Mouse (Mus musculus): ENCODE data around the gene Gigyf2. TPM values are rescaled to one million over a fixed set of nuclear protein-coding genes. Genes with fewer than 3 reads are reported as not detected.
"Not testable (repeated sequence)": the region's sequence is repeated elsewhere in the genome, so short reads cannot be mapped to it uniquely, and the experiment has no call there.

Gene Gigyf2
- polyA plus RNA-seq, 1 experiment from 2014 or later, result 26.9 TPM

DNA sequence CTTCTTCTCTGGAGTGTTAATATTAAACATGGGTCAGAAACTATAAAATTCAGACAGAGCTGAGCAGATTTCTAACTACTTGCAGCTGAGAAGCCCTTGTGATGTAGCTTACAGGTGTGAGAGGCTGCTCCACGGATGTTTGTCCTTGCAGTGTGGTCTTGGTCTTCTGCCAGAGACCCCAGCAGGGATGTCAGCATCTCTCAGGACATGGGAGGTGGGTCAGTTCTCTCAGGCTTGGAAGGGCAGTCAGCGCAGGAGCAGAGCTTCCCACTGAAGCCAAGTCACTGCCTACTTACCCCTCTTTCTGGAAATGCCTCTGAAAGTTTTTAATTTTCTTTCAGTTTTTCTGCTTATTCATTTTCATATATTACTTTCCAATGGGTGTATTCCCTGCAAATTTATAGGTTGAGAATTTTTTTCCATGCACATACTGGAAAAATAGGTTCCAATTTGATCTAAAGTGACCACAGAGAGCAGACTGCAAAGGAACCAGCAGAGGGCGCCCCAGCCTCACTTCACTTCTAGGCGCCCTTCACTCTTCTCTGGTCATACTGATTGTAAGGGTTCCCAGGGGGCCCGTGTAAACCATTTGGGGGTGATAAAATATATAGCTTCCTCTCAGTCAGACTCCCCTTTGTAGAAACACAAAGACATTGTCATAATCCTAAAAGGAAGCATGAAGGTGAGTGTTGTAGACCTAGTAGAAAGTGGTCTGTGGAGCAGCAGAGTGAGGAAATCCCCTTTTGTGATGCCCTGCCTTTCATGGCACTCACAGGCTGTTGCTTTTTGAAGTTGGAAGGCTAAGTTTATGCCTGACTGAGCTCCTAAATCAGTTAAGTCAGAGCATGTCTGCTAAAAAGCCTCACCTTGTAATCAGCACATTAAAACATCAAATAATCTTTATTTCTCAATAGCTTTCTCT lies 120.6 kb downstream of the Gigyf2 start:
- no peak overlapping the region for H3K27ac ChIP-seq (ENCODE audit: low read depth, low read length)
- no peak overlapping the region for H3K9ac ChIP-seq (ENCODE audit: low read depth, low read length)
- H3K4me2 ChIP-seq, result no peak overlapping the region
- WGBS (ENCODE audit: insufficient replicate concordance), result 41% methylated on average over 5 of the region's 5 CpGs
- no peak overlapping the region for H3K4me3 ChIP-seq (ENCODE audit: low read depth, low read length)
- no peaks in the 10 kb centered on the region for H3K27me3 ChIP-seq (ENCODE audit: control insufficient read depth, insufficient read depth, low read length)
- H3K36me3 ChIP-seq (ENCODE audit: control insufficient read depth, insufficient read depth, low read length), result peaks cover 12% of the 10 kb centered on the region; the same call in 1 of the 2 replicates
- no peaks in the 10 kb centered on the region for H3K9me3 ChIP-seq (replicated peaks; ENCODE audit: control insufficient read depth, low read length)
- no peak for ATAC-seq (replicated peaks; ENCODE audit: insufficient number of reproducible peaks, low FRiP score, low TSS enrichment)
- no peaks in the 10 kb centered on the region for H3K4me1 ChIP-seq (ENCODE audit: control insufficient read depth, insufficient read depth, low read length)

DNA sequence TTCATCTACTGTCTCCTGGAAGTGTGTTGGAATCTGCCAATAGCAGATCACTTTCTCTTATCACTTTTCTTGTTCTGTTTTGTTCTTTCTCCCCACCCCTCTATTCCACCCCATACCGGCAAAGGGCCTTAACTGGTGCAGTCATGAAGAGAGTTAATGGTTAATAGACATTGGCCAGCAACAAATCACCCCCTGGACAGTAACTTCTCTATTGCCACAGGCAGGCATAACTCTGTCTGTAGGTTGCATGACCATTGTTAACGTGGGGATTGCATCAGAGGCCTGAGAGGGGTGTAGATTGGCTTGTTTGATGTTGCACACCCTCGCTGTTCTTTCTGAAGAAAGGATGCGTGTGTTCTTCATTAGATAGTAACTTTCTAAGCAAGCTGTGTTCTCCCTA lies 122.6 kb downstream of the Gigyf2 start:
- no peak overlapping the region for H3K9ac ChIP-seq (ENCODE audit: low read depth, low read length)
- no peak overlapping the region for H3K4me2 ChIP-seq
- no peak for ATAC-seq (replicated peaks; ENCODE audit: insufficient number of reproducible peaks, low FRiP score, low TSS enrichment)
- no peaks in the 10 kb centered on the region for H3K4me1 ChIP-seq (ENCODE audit: control insufficient read depth, insufficient read depth, low read length)
- H3K27ac ChIP-seq (ENCODE audit: low read depth, low read length), result no peak overlapping the region
- H3K9me3 ChIP-seq (replicated peaks; ENCODE audit: control insufficient read depth, low read length), result no peaks in the 10 kb centered on the region
- whole genome bisulfite sequencing (ENCODE audit: insufficient replicate concordance), result 83% methylated on average over 4 of the region's 4 CpGs
- peaks cover 12% of the 10 kb centered on the region; the same call in 1 of the 2 replicates for H3K36me3 ChIP-seq (ENCODE audit: control insufficient read depth, insufficient read depth, low read length)
- H3K27me3 ChIP-seq (ENCODE audit: control insufficient read depth, insufficient read depth, low read length), result no peaks in the 10 kb centered on the region
- no peak overlapping the region for H3K4me3 ChIP-seq (ENCODE audit: low read depth, low read length)

- peaks cover 4% of the 10 kb centered on the region; the same call in 1 of the 2 replicates for H3K9me3 ChIP-seq (replicated peaks; ENCODE audit: control insufficient read depth, low read length)
- H3K4me2 ChIP-seq, result no peak overlapping the region
- no peak for ATAC-seq (replicated peaks; ENCODE audit: insufficient number of reproducible peaks, low FRiP score, low TSS enrichment)
- H3K4me1 ChIP-seq (ENCODE audit: control insufficient read depth, insufficient read depth, low read length), result no peaks in the 10 kb centered on the region
- 88% methylated on average over 1 of the region's 1 CpGs for WGBS (ENCODE audit: insufficient replicate concordance)
- no peak overlapping the region for H3K9ac ChIP-seq (ENCODE audit: low read depth, low read length)
- H3K36me3 ChIP-seq (ENCODE audit: control insufficient read depth, insufficient read depth, low read length), result no peaks in the 10 kb centered on the region
- H3K4me3 ChIP-seq (ENCODE audit: low read depth, low read length), result no peak overlapping the region
- no peaks in the 10 kb centered on the region for H3K27me3 ChIP-seq (ENCODE audit: control insufficient read depth, insufficient read depth, low read length)
- no peak overlapping the region for H3K27ac ChIP-seq (ENCODE audit: low read depth, low read length)
Observed at GRCm38 (mm10) chr1:87456425-87456824, 129.6 kb downstream of the Gigyf2 start.

DNA sequence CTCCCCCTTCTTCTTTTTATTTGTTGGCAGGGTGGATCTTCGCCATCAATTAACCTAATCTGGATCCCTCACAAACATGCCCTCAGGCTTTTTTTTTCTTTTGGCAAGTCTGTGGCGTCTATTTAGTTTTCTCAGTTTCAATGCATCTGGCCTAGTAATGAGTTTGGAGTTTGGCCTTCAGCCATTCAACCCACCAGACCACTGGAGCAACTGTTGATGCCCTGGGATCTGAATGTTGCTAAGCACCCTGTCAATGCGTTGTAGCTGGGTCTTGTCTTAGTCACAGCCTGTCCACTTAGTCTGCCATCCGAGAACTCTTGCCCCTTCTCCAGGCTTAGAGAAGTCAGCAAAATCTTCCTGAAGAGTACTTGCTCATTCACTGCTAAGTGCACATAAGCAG lies 131.2 kb downstream of the Gigyf2 start:
- Histone ChIP-seq H3K9ac (ENCODE audit: low read depth, low read length) (no peak overlapping the region), H3K36me3 (ENCODE audit: control insufficient read depth, insufficient read depth, low read length) (no peaks in the 10 kb centered on the region), H3K4me2 (no peak overlapping the region), H3K9me3 (replicated peaks; ENCODE audit: control insufficient read depth, low read length) (peaks cover 4% of the 10 kb centered on the region; the same call in 1 of the 2 replicates), H3K4me1 (ENCODE audit: control insufficient read depth, insufficient read depth, low read length) (no peaks in the 10 kb centered on the region), H3K4me3 (ENCODE audit: low read depth, low read length) (no peak overlapping the region), H3K27me3 (ENCODE audit: control insufficient read depth, insufficient read depth, low read length) (no peaks in the 10 kb centered on the region), H3K27ac (ENCODE audit: low read depth, low read length) (no peak overlapping the region)
- WGBS (ENCODE audit: insufficient replicate concordance), result 85% methylated on average over 4 of the region's 4 CpGs
- no peak for ATAC-seq (replicated peaks; ENCODE audit: insufficient number of reproducible peaks, low FRiP score, low TSS enrichment)

DNA sequence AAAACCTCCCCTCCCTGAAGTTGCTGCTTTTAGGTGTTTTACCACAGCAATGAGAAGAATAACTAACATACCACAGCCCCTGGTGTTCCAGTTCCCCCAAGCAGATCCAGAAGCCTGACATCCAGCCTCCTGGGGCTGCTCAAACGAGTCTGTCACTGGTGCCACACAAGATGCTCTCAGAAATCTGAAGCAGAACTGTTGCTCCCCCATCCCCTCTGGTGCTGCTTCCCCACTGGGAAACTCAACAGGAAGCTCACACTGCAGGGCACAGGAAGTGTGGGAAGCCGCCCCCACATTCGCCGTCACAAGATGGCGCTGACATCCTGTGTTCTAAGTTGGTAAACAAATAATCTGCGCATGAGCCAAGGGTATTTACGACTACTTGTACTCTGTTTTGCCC lies 133.1 kb downstream of the Gigyf2 start:
- ATAC-seq (replicated peaks; ENCODE audit: insufficient number of reproducible peaks, low FRiP score, low TSS enrichment); H3K9me3 ChIP-seq (replicated peaks; ENCODE audit: control insufficient read depth, low read length); H3K27me3 ChIP-seq (ENCODE audit: control insufficient read depth, insufficient read depth, low read length); H3K9ac ChIP-seq (ENCODE audit: low read depth, low read length); H3K4me1 ChIP-seq (ENCODE audit: control insufficient read depth, insufficient read depth, low read length); H3K27ac ChIP-seq (ENCODE audit: low read depth, low read length); H3K36me3 ChIP-seq (ENCODE audit: control insufficient read depth, insufficient read depth, low read length); H3K4me2 ChIP-seq; H3K4me3 ChIP-seq (ENCODE audit: low read depth, low read length): not testable (repeated sequence)
- 86% methylated on average over 5 of the region's 7 CpGs for whole genome bisulfite sequencing (ENCODE audit: insufficient replicate concordance)

DNA sequence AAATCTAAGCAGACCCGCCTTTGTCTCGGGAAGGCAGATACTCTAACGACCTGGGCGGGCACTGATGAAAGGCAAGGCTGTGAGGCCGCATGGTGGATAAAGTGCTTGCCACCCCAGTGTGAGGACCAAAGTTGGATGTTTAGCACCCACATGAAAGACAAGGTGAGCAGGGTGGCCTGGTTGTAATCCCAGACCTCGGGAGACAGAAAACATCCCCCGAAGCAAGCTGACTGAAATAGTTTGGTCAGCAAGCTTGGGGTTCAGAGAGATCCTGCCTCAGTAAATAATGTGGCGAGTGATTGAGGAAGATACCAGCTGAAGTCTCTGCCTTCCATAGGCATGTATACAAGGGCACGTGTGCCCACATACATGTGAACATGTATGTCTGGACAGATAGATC lies 140.7 kb downstream of the Gigyf2 start:
- no peak overlapping the region for H3K27ac ChIP-seq (ENCODE audit: low read depth, low read length)
- H3K27me3 ChIP-seq (ENCODE audit: control insufficient read depth, insufficient read depth, low read length), result 0 out of 2 replicates have a peak, but pooled peaks cover 2% of the 10 kb centered on the region
- 75% methylated on average over 9 of the region's 9 CpGs for WGBS (ENCODE audit: insufficient replicate concordance)
- no peaks in the 10 kb centered on the region for H3K36me3 ChIP-seq (ENCODE audit: control insufficient read depth, insufficient read depth, low read length)
- no peak overlapping the region for H3K4me2 ChIP-seq
- no peaks in the 10 kb centered on the region for H3K4me1 ChIP-seq (ENCODE audit: control insufficient read depth, insufficient read depth, low read length)
- H3K9me3 ChIP-seq (replicated peaks; ENCODE audit: control insufficient read depth, low read length), result no peaks in the 10 kb centered on the region
- ATAC-seq (replicated peaks; ENCODE audit: insufficient number of reproducible peaks, low FRiP score, low TSS enrichment), result no peak
- H3K4me3 ChIP-seq (ENCODE audit: low read depth, low read length), result no peak overlapping the region
- no peak overlapping the region for H3K9ac ChIP-seq (ENCODE audit: low read depth, low read length)

DNA sequence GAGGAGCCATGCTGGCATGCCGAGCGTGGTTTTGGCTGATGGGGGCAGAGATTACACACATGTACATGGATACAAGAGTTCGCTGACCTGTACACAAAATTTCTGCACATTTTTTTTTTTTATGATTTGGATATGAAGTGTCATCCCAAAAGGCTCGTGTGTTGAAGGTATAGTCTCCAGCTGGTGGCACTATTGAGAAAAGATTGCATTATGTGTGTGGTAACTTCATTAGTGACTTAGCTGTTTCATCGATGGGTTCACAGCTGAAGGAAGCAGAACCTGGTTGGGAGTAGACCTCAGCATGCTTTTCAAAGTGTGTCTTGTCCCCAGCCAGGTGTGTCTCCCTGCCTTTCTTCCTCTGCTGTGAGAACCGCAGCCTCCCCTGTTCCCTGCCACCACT lies 141.5 kb downstream of the Gigyf2 start:
- 0 out of 2 replicates have a peak, but pooled peaks cover 2% of the 10 kb centered on the region for H3K27me3 ChIP-seq (ENCODE audit: control insufficient read depth, insufficient read depth, low read length)
- H3K9me3 ChIP-seq (replicated peaks; ENCODE audit: control insufficient read depth, low read length), result no peaks in the 10 kb centered on the region
- no peaks in the 10 kb centered on the region for H3K4me1 ChIP-seq (ENCODE audit: control insufficient read depth, insufficient read depth, low read length)
- H3K9ac ChIP-seq (ENCODE audit: low read depth, low read length), result no peak overlapping the region
- H3K27ac ChIP-seq (ENCODE audit: low read depth, low read length), result no peak overlapping the region
- 74% methylated on average over 6 of the region's 6 CpGs for WGBS (ENCODE audit: insufficient replicate concordance)
- no peak overlapping the region for H3K4me3 ChIP-seq (ENCODE audit: low read depth, low read length)
- ATAC-seq (replicated peaks; ENCODE audit: insufficient number of reproducible peaks, low FRiP score, low TSS enrichment), result no peak
- no peaks in the 10 kb centered on the region for H3K36me3 ChIP-seq (ENCODE audit: control insufficient read depth, insufficient read depth, low read length)
- H3K4me2 ChIP-seq, result no peak overlapping the region

DNA sequence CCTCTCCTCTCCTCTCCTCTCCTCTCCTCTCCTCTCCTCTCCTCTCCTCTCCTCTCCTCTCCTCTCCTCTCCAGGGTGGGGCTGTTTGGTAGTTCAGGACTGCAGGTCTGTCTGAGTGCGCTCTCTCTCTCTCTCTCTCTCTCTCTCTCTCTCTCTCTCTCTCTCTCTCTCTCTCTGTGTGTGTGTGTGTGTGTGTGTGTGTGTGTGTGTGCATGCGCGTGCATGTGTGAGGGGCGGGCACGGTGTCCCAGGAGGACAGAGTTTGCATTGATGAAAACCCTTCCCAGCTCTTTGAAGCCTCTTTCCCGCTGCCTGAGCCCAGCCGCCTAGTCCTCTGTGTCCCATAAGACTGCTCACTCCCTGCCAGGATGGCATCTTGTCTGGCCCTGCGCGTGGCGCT lies 143.2 kb downstream of the Gigyf2 start, which contains the start of gene Snorc:
Snorc (plus strand) TSS at position 301 of the 400 bp plus-strand sequence.
- WGBS (ENCODE audit: insufficient replicate concordance), result 44% methylated on average over 9 of the region's 10 CpGs
- H3K4me3 ChIP-seq (ENCODE audit: low read depth, low read length), result not testable (repeated sequence)

DNA sequence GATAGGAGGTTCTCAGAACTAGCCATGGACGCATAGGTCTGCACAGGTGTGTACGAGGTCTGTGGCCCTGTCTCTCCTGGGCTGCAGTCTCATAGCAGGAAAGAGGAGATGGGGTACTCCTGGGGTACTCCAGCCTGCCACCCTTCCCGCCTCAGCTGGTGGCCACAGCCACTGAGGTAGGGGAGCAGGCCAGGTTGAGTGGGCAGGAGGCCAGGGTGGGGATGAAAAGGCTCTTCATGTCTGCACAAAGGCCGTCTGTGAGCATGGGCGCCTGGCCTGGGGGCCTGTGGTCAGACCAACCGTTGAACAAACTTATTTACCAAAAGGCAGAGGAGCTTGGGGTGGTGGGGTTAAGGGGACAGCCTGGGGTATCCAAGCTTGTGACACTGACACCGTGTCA lies 145.1 kb downstream of the Gigyf2 start:
- Histone ChIP-seq H3K9me3 (replicated peaks; ENCODE audit: control insufficient read depth, low read length) (no peaks in the 10 kb centered on the region), H3K9ac (ENCODE audit: low read depth, low read length) (no peak overlapping the region), H3K4me3 (ENCODE audit: low read depth, low read length) (no peak overlapping the region), H3K36me3 (ENCODE audit: control insufficient read depth, insufficient read depth, low read length) (no peaks in the 10 kb centered on the region), H3K4me2 (no peak overlapping the region), H3K27ac (ENCODE audit: low read depth, low read length) (no peak overlapping the region), H3K4me1 (ENCODE audit: control insufficient read depth, insufficient read depth, low read length) (no peaks in the 10 kb centered on the region), H3K27me3 (ENCODE audit: control insufficient read depth, insufficient read depth, low read length) (peaks cover 34% of the 10 kb centered on the region)
- 71% methylated on average over 7 of the region's 7 CpGs for WGBS (ENCODE audit: insufficient replicate concordance)
- ATAC-seq (replicated peaks; ENCODE audit: insufficient number of reproducible peaks, low FRiP score, low TSS enrichment), result no peak

More for the DNA sequence above, 143.2 kb downstream of the Gigyf2 start, which contains the start of gene Snorc:
- H3K4me2 ChIP-seq; H3K9me3 ChIP-seq (replicated peaks; ENCODE audit: control insufficient read depth, low read length); H3K9ac ChIP-seq (ENCODE audit: low read depth, low read length); H3K36me3 ChIP-seq (ENCODE audit: control insufficient read depth, insufficient read depth, low read length); ATAC-seq (replicated peaks; ENCODE audit: insufficient number of reproducible peaks, low FRiP score, low TSS enrichment); H3K4me1 ChIP-seq (ENCODE audit: control insufficient read depth, insufficient read depth, low read length); H3K27ac ChIP-seq (ENCODE audit: low read depth, low read length): not testable (repeated sequence)
- H3K27me3 ChIP-seq (ENCODE audit: control insufficient read depth, insufficient read depth, low read length), result peaks cover 16% of the 10 kb centered on the region
